Mouse (Mus musculus): ENCODE data around the gene Siae. TPM values are rescaled to one million over a fixed set of nuclear protein-coding genes. Genes with fewer than 3 reads are reported as not detected.

Gene Siae
- polyA plus RNA-seq, 1 experiment from 2014 or later = 7.6 TPM

GRCm38 (mm10) chr9:37545166-37545610 is 10.3 kb upstream of the Siae start:
- DNase-seq (ENCODE audit: low spot score) = peak; percentile 77
- Histone ChIP-seq H3K27ac (no peak overlapping the region), H3K4me3 (peak overlapping the region; percentile 56), H3K27me3 (ENCODE audit: insufficient read depth, poor library complexity, severe bottlenecking) (peaks cover 62% of the 10 kb centered on the region), H3K9me3 (no peaks in the 10 kb centered on the region), H3K4me1 (peaks cover 26% of the 10 kb centered on the region), H3K36me3 (no peaks in the 10 kb centered on the region)
- 5% methylated on average over 17 of the region's 17 CpGs for WGBS

- Histone ChIP-seq H3K27me3 (ENCODE audit: insufficient read depth, poor library complexity, severe bottlenecking) (peaks cover 67% of the 10 kb centered on the region), H3K9me3 (no peaks in the 10 kb centered on the region), H3K36me3 (no peaks in the 10 kb centered on the region), H3K27ac (0 out of 2 replicates have a peak overlapping the region, but pooled peaks have one; percentile 38), H3K4me1 (peaks cover 23% of the 10 kb centered on the region), H3K4me3 (peak overlapping the region; percentile 56; the same call in 1 of the 2 replicates)
- 9% methylated on average over 27 of the region's 27 CpGs for WGBS
- no peak for DNase-seq (ENCODE audit: low spot score)
These were observed 9.5 kb upstream of the Siae start for GRCm38 (mm10) chr9:37545847-37546452.

- 84% methylated on average over 1 of the region's 1 CpGs for WGBS
- Histone ChIP-seq H3K4me1 (peaks cover 29% of the 10 kb centered on the region), H3K4me3 (no peak overlapping the region), H3K9me3 (no peaks in the 10 kb centered on the region), H3K27me3 (ENCODE audit: insufficient read depth, poor library complexity, severe bottlenecking) (peaks cover 76% of the 10 kb centered on the region), H3K36me3 (no peaks in the 10 kb centered on the region), H3K27ac (no peak overlapping the region)
- no peak for DNase-seq (ENCODE audit: low spot score)
These were observed 8.6 kb upstream of the Siae start for GRCm38 (mm10) chr9:37546889-37547288.

- Histone ChIP-seq H3K27me3 (ENCODE audit: insufficient read depth, poor library complexity, severe bottlenecking) (peaks cover 92% of the 10 kb centered on the region), H3K9me3 (no peaks in the 10 kb centered on the region), H3K4me3 (no peak overlapping the region), H3K36me3 (no peaks in the 10 kb centered on the region), H3K27ac (no peak overlapping the region), H3K4me1 (peaks cover 37% of the 10 kb centered on the region)
- DNase-seq (ENCODE audit: low spot score) = no peak
- 50% methylated on average over 1 of the region's 1 CpGs for WGBS
These were observed 5.1 kb upstream of the Siae start for GRCm38 (mm10) chr9:37550435-37550834.

- Histone ChIP-seq H3K27ac (no peak overlapping the region), H3K4me3 (peak overlapping the region; percentile 63), H3K36me3 (no peaks in the 10 kb centered on the region), H3K9me3 (no peaks in the 10 kb centered on the region), H3K27me3 (ENCODE audit: insufficient read depth, poor library complexity, severe bottlenecking) (peaks cover 86% of the 10 kb centered on the region), H3K4me1 (peaks cover 34% of the 10 kb centered on the region)
- DNase-seq (ENCODE audit: low spot score) = no peak
- WGBS = 2% methylated on average over 23 of the region's 23 CpGs
These were observed 3.6 kb upstream of the Siae start for GRCm38 (mm10) chr9:37551751-37552531.

- peak; percentile 94 for DNase-seq (ENCODE audit: low spot score)
- no peaks in the 10 kb centered on the region for H3K9me3 ChIP-seq
- H3K4me1 ChIP-seq = peaks cover 34% of the 10 kb centered on the region
- 5% methylated on average over 31 of the region's 31 CpGs for WGBS
- no peaks in the 10 kb centered on the region for H3K36me3 ChIP-seq
- peak within 1 kb of the TSS; percentile 63 for H3K4me3 ChIP-seq
- H3K27me3 ChIP-seq (ENCODE audit: insufficient read depth, poor library complexity, severe bottlenecking) = peaks cover 82% of the 10 kb centered on the region
- no peak within 1 kb of the TSS for H3K27ac ChIP-seq
These were observed 2.8 kb upstream of the Siae start, which contains the start of gene Nrgn for GRCm38 (mm10) chr9:37552536-37553293. Gene Nrgn (minus strand): TSS chr9:37552904.

GRCm38 (mm10) chr9:37554279-37554678 is 1.2 kb upstream of the Siae start:
- Histone ChIP-seq H3K27me3 (ENCODE audit: insufficient read depth, poor library complexity, severe bottlenecking) (peaks cover 67% of the 10 kb centered on the region), H3K36me3 (no peaks in the 10 kb centered on the region), H3K27ac (no peak overlapping the region), H3K9me3 (no peaks in the 10 kb centered on the region), H3K4me1 (peaks cover 34% of the 10 kb centered on the region), H3K4me3 (no peak overlapping the region)
- no peak for DNase-seq (ENCODE audit: low spot score)
- WGBS = 66% methylated on average over 1 of the region's 1 CpGs

- Histone ChIP-seq H3K9me3 (no peaks in the 10 kb centered on the region), H3K27ac (no peak overlapping the region), H3K36me3 (no peaks in the 10 kb centered on the region), H3K27me3 (ENCODE audit: insufficient read depth, poor library complexity, severe bottlenecking) (peaks cover 46% of the 10 kb centered on the region), H3K4me3 (no peak overlapping the region), H3K4me1 (peaks cover 33% of the 10 kb centered on the region)
- WGBS = 71% methylated on average over 3 of the region's 3 CpGs
- no peak for DNase-seq (ENCODE audit: low spot score)
These were observed 868 bp downstream of the Siae start for GRCm38 (mm10) chr9:37556366-37556765.

- H3K27ac ChIP-seq = no peak overlapping the region
- H3K27me3 ChIP-seq (ENCODE audit: insufficient read depth, poor library complexity, severe bottlenecking) = peaks cover 10% of the 10 kb centered on the region; the same call in 1 of the 2 replicates
- H3K4me3 ChIP-seq = no peak overlapping the region
- 87% methylated on average over 2 of the region's 2 CpGs for WGBS
- DNase-seq (ENCODE audit: low spot score) = no peak
- H3K36me3 ChIP-seq = no peaks in the 10 kb centered on the region
- H3K9me3 ChIP-seq = no peaks in the 10 kb centered on the region
- peaks cover 3% of the 10 kb centered on the region for H3K4me1 ChIP-seq
These were observed 5.1 kb downstream of the Siae start for GRCm38 (mm10) chr9:37560617-37561016.

- 43% methylated on average over 1 of the region's 1 CpGs for WGBS
- Histone ChIP-seq H3K4me1 (peaks cover 15% of the 10 kb centered on the region), H3K4me3 (no peak overlapping the region), H3K36me3 (no peaks in the 10 kb centered on the region), H3K9me3 (no peaks in the 10 kb centered on the region), H3K27me3 (ENCODE audit: insufficient read depth, poor library complexity, severe bottlenecking) (no peaks in the 10 kb centered on the region), H3K27ac (no peak overlapping the region)
- DNase-seq (ENCODE audit: low spot score) = no peak
These were observed 8.3 kb downstream of the Siae start for GRCm38 (mm10) chr9:37563805-37564204.

GRCm38 (mm10) chr9:37567019-37567418 is 11.5 kb downstream of the Siae start:
- no peak for DNase-seq (ENCODE audit: low spot score)
- H3K9me3 ChIP-seq = no peaks in the 10 kb centered on the region
- no peak overlapping the region for H3K27ac ChIP-seq

GRCm38 (mm10) chr9:37567454-37567853 is 12.0 kb downstream of the Siae start:
- 49% methylated on average over 5 of the region's 5 CpGs for WGBS
- H3K27ac ChIP-seq = no peak overlapping the region

More at GRCm38 (mm10) chr9:37567019-37567418, 11.5 kb downstream of the Siae start:
- Histone ChIP-seq H3K36me3 (no peaks in the 10 kb centered on the region), H3K4me1 (peaks cover 23% of the 10 kb centered on the region), H3K4me3 (no peak overlapping the region), H3K27me3 (ENCODE audit: insufficient read depth, poor library complexity, severe bottlenecking) (no peaks in the 10 kb centered on the region)
- WGBS = 80% methylated on average over 2 of the region's 2 CpGs

More at GRCm38 (mm10) chr9:37567454-37567853, 12.0 kb downstream of the Siae start:
- Histone ChIP-seq H3K4me3 (0 out of 2 replicates have a peak overlapping the region, but pooled peaks have one; percentile 19), H3K36me3 (no peaks in the 10 kb centered on the region), H3K9me3 (no peaks in the 10 kb centered on the region), H3K27me3 (ENCODE audit: insufficient read depth, poor library complexity, severe bottlenecking) (no peaks in the 10 kb centered on the region), H3K4me1 (peaks cover 28% of the 10 kb centered on the region)
- no peak for DNase-seq (ENCODE audit: low spot score)

Measured in heart, embryonic 10.5 days (tissue).